Mouse (Mus musculus): ENCODE data around the gene Stk24. TPM values are rescaled to one million over a fixed set of nuclear protein-coding genes. Genes with fewer than 3 reads are reported as not detected.

The Stk24 gene
- total RNA-seq, 2 experiments from 2014 or later, result 65.3 to 66.0 TPM

Other genes starting within 250 kb of the Stk24 start
- gene Slc15a1, start 125.2 kb upstream of the Stk24 start, total RNA-seq (2021), result not detected

All from left cerebral cortex, adult 18-20 months (tissue).